Mouse (Mus musculus): ENCODE results near the gene Gm10570.

Gene Gm10570

GRCm38 (mm10) chr4:130306796-130307630 lies 1.5 kb downstream of the Gm10570 start:
- DNase-seq (ENCODE audit: extremely low read depth, low read depth, low spot score), result no peak

- no peak for DNase-seq (ENCODE audit: extremely low read depth, low read depth, low spot score)
Observed at GRCm38 (mm10) chr4:130304746-130305145, 3.7 kb downstream of the Gm10570 start.

- DNase-seq (ENCODE audit: extremely low read depth, low read depth, low spot score), result no peak
Observed at GRCm38 (mm10) chr4:130302285-130302870, 6.1 kb downstream of the Gm10570 start.

GRCm38 (mm10) chr4:130299629-130300018 lies 8.8 kb downstream of the Gm10570 start:
- DNase-seq (ENCODE audit: extremely low read depth, low read depth, low spot score), result no peak

- no peak for DNase-seq (ENCODE audit: extremely low read depth, low read depth, low spot score)
Observed at GRCm38 (mm10) chr4:130298877-130299628, 9.4 kb downstream of the Gm10570 start.

- DNase-seq (ENCODE audit: extremely low read depth, low read depth, low spot score), result no peak
Observed at GRCm38 (mm10) chr4:130297123-130297529, 11.3 kb downstream of the Gm10570 start.

GRCm38 (mm10) chr4:130296243-130296965 lies 12.1 kb downstream of the Gm10570 start:
- DNase-seq (ENCODE audit: extremely low read depth, low read depth, low spot score), result no peak

- DNase-seq (ENCODE audit: extremely low read depth, low read depth, low spot score), result no peak
Observed at GRCm38 (mm10) chr4:130295047-130295745, 13.3 kb downstream of the Gm10570 start.

- DNase-seq (ENCODE audit: extremely low read depth, low read depth, low spot score), result no peak
Observed at GRCm38 (mm10) chr4:130294513-130294912, 14.0 kb downstream of the Gm10570 start.

- DNase-seq (ENCODE audit: extremely low read depth, low read depth, low spot score), result no peak
Observed at GRCm38 (mm10) chr4:130292271-130292670, 16.2 kb downstream of the Gm10570 start.

- DNase-seq (ENCODE audit: extremely low read depth, low read depth, low spot score), result no peak
Observed at GRCm38 (mm10) chr4:130289824-130290223, 18.6 kb downstream of the Gm10570 start.

- DNase-seq (ENCODE audit: extremely low read depth, low read depth, low spot score), result no peak
Observed at GRCm38 (mm10) chr4:130286531-130286930, 21.9 kb downstream of the Gm10570 start.

GRCm38 (mm10) chr4:130283826-130284225 lies 24.6 kb downstream of the Gm10570 start:
- DNase-seq (ENCODE audit: extremely low read depth, low read depth, low spot score), result no peak

- DNase-seq (ENCODE audit: extremely low read depth, low read depth, low spot score), result no peak
Observed at GRCm38 (mm10) chr4:130282856-130283255, 25.6 kb downstream of the Gm10570 start.

GRCm38 (mm10) chr4:130279105-130279504 lies 29.4 kb downstream of the Gm10570 start, which contains the start of gene Serinc2:
Gene Serinc2, minus strand, starts transcription at chr4:130279205.
- no peak for DNase-seq (ENCODE audit: extremely low read depth, low read depth, low spot score)

- peak; percentile 34 for DNase-seq (ENCODE audit: extremely low read depth, low read depth, low spot score)
Observed at GRCm38 (mm10) chr4:130276573-130277176, 31.8 kb downstream of the Gm10570 start.

GRCm38 (mm10) chr4:130275823-130276105 lies 32.7 kb downstream of the Gm10570 start:
- DNase-seq (ENCODE audit: extremely low read depth, low read depth, low spot score), result no peak

GRCm38 (mm10) chr4:130275016-130275822 lies 33.3 kb downstream of the Gm10570 start:
- peak; percentile 8 for DNase-seq (ENCODE audit: extremely low read depth, low read depth, low spot score)

GRCm38 (mm10) chr4:130274346-130275015 lies 34.0 kb downstream of the Gm10570 start:
- no peak for DNase-seq (ENCODE audit: extremely low read depth, low read depth, low spot score)
